Mouse (Mus musculus) adrenal gland, postnatal 25 days (tissue): Measurements from ENCODE around the gene Etfa. TPM values are rescaled to one million over a fixed set of nuclear protein-coding genes. Genes with fewer than 3 reads are reported as not detected.

ENCODE experiments used
- DNase-seq: peaks from one replicate; pipeline ENCODE4 v3.0.0; 2021; ENCODE audit warnings: mixed read lengths
- total RNA-seq: library from RNA; stranded (reverse); gene quantifications from 2 replicates; pipeline ENCODE4 v1.2.3, GENCODE M21; 2021

Etfa gene
- total RNA-seq, 1 experiment from 2014 or later, result 491 TPM

DNA sequence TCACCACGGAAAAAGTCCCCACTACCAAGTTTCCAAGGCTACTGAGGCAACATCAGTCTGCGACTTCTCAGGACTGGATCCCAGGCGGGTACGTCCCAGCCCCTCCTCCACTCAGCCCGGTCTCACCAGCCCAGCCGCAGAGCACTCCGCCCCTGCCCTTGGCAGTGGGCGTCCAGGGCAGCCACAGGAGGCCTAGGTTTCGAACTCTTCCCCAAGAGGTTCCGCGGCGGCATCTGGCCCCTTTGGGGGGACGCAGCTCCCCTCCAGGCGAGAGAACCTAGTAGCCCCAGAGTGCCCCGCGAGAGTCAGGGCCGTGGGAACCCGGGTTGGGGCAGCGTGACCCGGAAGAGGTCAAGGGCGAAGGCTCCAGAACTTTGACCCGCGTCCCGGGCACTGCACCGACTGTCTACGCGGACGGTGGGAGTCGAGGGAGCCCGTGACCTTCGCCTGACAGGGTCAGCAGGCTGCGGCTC is 486 bp downstream of the Etfa start:
- peak; percentile 64 for DNase-seq

DNA sequence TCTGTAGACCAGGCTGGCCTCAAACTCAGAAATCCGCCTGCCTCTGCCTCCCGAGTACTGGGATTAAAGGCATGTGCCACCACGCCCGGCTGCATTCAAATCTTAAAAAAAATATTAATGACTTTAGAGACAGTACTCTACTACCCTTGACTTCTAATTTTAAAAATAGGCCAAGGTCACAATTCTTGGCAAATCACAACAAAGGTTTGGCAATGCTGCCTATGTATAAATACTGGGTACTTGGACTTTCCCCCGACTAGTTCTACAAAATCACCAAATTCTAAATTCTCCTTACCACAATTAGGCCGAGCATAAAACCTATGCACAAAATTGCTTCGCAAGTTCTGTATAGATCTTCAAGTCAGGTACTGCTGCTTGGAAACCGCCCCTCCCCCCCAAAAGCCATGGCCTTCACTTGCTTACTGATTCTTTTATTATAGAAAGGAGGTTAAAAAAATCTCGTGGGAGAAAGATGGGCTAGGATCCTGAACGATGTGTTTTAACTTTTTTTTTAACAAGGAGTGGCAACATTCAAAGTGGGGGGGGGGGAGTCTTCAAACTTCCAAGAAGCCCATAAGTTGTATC is 1.3 kb downstream of the Etfa start:
- DNase-seq, result peak; percentile 30

DNA sequence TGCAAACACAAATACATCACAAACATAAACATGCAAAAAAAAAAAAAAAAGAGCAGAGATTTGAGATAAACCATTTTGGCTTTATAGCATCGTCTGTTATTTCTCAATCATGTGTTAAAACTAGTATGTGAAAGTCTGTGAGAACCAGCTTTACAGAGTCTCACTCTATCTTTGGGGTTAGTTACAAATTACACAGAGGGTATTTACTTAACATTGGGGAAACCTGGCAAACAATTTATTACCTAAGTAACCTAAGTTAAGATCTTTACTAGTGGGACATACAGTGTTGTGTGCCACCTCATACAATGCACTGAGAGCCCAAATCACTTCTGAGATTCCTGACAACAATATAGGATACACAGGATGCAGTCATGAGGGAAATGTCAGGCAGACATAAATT is 2.3 kb downstream of the Etfa start:
- no peak for DNase-seq

DNA sequence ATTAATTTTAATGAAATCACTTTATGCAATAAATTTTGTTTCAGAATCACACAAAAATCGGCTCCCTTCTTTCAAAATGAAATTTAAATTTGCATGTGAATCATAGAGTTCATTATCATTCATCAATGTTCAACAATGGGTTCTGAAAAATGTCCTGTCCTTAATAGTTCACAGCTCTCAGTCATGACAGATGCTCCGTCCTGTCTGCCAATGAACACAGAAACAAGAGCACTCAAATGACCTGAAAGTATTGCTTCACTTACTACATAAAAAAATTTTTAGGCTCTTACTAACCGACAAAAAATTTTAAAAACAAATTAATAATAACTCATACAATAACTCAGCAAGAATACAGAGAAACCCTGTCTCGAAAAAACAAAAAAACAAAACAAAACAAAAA is 3.3 kb downstream of the Etfa start:
- no peak for DNase-seq

DNA sequence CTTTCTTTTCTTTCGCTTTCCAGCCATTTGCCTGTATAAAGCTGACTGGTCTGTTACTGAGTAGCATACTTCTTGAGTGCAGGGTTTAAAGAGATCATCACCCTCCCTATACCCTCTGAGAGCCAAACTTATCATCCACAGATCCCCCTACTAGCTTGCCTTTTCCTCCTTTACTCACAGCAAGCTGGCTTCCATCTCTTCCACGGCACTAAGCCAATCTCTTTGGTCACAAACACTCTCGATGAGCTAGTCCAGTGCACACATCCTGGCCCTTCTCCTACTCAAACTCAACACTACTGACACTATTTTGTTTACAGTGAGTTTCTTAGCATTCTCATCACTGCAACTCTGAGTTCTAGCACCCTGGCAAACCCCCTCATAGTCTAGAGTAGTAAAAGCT is 4.1 kb downstream of the Etfa start:
- no peak for DNase-seq

DNA sequence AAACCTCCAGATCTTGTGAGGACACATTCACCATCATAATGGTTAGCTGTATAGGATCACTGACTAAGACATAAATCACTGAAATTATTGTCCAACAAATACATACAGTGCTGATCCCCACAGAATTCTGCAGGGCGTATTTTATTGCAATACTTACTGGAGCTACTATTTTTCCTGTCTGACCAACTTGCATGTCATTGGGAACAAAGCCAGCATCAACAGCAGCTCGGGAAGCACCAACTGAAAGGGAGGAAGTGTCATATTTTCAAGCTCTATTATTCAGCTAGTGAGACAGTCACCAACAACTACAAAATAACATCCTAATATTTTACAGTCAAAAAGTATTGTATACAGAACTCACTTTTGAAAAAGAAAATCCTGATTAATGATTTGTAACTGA is 29.9 kb downstream of the Etfa start:
- DNase-seq, result no peak

DNA sequence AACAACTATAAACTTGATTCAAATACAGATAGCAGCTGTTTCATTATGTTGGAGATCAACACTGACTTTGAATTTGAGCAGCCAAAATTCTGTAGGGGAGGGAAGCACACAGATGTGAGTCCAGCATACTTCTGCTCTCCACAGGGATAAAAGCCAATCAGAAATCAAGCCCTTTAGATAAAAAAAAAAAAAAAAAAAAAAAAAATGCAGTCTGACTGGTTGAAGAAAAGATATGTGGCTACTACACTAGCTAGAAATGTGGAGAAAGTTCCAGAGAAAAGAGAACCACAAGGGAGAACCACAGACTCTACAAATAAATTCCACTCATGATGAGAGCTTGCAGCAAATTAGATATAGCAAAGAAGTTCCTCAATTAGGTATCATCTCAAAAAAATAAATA is 33.3 kb downstream of the Etfa start:
- DNase-seq, result no peak

DNA sequence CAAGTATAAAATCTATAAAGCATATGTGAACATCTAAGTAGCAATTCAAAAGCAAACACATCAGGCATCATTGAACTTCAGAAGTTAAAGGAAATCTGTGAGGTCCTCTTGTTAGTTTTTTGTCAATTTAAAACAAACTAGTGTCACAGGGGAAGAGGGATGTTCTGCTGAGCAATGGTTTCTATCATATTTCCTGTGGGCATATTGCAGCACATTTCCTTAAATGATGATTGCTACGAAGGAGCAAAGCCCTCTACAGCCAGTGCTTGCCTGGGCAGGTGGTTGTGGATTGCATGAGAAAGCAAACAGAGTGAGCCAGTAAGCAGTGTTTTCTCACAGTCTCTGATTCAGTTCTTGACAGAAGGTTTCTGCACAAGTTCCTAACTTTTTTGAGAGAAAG is 36.0 kb downstream of the Etfa start:
- no peak for DNase-seq

DNA sequence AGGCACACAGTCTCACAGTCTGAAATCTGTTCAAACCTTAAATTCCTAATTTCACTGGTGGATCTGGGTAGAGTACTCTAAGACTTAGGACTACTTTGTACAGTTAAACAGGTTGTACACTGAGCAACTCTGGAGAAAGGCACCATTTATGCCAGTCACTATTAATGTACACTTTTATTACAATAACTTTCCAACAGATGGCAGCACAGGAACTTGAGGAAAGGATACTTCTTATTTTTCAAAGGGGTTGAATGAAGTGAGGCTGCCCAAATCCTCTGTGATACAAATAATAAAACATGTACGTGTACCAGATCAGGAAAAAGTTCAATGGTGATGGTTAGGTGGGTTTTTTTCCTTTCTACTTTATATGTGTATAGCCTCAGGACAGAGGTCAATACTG is 43.6 kb downstream of the Etfa start:
- no peak for DNase-seq

DNA sequence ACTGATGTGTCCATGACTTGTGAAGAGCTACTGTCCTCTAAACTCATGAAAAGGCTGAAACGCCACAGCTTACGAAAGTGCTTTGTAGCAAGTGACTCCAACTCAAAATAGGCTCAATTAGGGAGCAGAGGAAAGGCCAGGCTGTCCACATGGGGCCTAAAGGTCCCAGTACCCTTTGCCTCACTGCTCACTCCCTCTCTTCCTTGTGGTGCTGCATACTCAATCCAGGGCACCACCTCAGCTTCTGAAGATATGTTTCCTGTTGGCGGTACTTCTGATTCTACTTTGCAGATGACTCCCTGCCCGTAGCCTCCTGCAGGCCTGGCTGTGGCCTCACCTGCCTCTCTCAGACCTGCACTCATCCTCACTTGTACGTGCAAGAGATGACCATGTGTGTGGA is 58.7 kb downstream of the Etfa start:
- no peak for DNase-seq

DNA sequence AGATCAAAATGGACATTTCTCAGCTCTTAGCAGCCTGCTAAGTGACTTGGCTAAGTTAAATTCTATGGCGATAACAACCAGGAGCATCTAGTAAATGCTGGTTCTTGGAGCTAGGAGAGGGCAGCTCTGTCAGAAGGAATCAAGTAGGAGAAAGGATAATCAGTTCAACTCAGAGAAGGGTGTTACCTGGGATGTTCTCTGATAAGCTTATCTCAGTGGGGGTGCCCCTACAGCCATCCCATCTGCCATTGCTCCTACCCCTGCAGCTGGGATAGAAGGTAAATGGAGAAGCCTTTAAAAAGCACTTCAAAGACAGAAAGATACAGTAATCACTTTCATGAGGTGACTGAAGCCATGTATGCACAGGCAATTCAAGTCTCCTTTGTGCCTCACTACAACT is 59.1 kb downstream of the Etfa start:
- no peak for DNase-seq

DNA sequence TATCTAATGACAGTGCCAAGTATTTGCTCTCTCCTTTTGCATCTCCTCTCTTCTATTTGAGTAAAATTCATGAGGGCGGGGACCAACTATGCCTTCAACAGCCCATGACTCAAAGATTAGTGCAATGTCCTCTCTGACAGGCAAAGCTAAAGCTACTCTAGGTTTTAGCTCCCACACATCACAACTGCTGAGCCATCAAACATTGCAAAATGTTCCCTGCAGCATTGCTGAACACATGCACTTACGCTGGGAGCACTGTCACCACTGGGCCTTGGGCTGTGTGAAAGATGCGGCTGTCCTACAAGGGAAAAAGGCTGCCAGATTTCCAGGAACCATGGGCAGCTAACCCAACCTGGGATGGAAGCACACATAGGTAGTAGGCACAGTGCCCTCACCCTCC is 60.6 kb downstream of the Etfa start:
- DNase-seq, result no peak

DNA sequence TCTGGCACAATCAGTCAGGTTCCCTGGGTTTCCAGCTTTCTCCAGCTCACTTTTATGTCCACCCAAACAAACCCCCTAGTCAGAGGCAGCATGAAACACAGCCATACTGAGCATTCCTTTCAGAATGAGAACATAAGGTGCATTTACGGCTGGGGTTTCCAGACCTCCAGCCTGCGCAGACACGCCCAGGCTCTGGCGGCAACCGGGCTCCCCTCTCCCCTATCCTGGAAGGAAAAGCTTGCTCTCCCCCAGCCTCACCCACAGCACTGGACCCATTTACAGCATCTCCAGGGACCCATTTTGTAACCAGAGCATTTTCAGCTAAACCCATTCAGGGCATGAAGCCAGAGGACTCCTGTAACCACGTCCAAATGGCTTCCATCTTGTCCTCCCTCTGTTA is 62.0 kb downstream of the Etfa start:
- DNase-seq, result no peak

DNA sequence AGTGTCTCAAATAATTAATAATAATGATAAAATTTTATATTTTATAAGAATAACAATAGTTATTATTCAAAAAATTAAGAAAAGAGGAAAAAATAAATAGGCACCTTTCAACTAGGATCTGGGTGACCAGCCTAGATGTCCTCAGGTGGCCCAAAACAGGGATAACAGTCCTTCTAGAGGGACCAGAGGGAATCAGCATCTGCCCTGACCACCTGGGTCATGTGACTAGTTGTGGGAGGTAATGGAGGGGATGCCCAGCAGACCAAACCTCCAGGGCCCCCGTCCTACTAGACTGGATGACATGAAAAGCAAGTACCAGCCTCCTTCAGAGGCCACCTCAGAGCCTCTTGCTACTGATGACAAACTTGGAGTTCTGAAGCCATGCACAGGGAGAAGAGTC is 62.9 kb downstream of the Etfa start:
- no peak for DNase-seq

DNA sequence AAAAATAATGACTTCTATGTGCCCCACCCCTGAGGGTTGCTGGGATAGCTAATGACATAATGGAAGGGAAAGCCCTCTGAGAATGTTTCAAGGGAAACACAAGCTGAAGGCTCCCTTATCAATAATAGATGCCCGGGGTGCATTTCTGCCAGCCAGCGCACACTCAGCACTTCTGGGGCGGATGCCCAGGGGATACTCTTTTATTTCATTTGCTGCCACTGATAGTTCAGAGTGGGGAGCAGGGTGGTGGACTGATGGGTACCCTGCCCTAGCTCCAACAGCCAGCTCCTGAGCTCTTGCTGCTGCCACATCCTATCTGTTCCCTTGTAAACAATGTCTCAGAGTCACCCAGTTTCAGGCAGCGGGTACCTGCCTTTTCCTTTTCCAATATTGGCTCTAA is 64.5 kb downstream of the Etfa start:
- no peak for DNase-seq

DNA sequence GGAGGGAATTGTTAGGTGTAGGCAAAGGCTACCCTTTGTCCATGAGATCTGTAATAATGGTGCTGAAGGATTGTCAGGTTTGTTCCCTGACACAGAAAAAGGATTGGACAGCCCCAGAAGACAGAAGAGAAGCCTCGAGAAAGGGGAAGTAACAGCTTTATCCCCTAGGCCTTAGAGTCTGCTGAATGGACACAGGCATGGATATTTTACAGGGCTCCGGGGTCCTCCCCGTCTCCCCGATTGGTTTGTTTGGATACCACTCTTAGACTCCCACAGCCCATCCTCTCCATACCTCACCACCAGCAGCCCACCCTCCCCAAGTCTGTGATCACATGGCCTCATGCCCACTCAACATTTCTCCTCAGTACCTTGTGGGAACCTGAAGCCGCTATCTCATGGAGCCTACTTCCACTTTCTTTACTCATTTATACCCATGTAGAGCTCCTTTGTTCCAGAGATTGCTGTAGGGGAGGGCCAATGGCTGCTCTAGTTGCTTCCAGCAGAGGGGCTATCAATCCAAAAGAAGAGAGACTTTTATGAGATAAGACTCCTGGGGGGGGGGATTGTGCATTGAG is 72.8 kb downstream of the Etfa start:
- no peak for DNase-seq

DNA sequence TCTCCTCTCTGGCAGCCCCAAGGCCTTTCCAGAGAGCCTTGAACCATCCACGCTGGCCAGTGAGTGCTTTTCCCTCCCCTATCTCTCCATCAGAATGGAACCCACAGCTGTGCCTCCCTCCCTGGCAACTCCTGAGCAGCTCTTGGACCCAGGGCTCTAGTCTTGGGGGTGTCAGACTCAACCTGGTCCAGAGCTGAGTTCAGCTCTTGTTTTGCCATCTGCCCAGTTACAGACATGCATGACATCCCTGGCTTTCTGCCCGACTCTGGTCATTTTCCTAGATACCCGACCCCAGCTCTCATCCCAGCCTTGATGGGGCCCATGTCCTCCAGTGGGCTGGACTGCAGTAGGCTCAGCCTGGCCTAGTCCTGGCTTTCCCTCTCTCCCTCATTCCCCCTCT is 73.6 kb downstream of the Etfa start:
- no peak for DNase-seq

DNA sequence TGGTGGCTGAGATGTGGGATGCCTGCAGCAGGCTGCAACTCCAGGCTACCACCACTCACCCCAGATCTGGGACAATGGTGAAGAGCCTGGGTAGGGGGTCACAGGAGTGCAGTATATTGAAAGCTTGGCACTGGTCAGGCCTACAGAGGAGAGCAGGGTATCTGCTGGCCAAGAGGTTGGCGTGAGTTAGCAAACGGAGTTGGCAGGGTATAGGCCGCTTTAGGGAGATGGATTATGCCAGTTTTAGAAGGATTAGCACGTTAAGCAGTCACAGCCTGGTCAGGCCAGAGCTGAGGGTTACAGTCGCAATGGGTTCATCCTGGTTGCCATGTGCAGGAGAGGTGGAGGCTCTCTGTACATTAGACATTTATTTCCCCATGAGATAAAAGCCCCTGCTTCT is 78.2 kb downstream of the Etfa start:
- no peak for DNase-seq

DNA sequence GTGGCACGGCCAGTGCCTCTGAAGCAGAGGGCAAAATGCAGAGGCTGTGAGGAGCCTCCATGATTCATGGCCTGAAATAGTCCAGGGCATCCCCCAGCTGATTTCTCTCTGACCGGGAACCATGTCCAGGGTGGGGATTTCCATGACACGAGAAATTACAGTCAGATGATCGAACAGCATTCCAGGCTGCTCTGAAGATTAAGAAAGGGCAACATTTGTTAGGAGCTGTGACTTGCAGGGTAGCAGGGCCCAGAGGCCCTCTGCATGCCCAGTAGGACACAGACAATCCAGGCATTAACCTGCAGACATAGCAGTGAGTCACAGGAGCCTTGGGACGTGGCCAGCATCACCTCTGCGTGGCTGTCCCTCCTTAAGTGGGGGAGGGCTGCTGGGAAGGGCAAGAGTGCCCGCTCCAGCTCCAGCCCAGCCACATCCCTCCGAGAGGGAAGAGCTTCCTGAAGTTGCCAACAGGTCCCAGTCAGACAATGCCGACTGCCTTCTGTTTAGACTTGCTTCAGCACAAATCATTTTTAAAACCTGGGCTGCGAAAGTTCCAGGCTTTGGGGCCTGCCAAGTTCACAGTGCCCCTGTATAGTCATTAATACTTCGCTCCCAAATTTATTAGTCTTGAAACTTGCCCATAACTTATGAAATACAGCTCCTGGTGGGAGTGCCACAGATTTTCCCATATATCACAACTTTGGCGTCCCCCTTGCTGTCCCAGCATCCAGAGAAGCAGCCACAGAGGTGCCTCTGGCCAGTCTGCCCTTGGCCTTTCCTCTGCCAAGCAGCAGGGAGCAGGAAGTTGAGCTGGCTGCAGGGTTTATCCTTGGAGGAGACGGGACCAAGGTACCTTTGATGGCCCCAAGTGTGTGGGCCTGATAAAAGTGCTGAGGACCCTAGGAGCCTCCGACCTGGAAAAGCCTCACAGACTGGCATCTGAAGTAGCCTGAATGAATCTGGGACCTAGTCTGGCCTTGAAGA is 79.4 kb downstream of the Etfa start:
- DNase-seq, result peak; percentile 33

DNA sequence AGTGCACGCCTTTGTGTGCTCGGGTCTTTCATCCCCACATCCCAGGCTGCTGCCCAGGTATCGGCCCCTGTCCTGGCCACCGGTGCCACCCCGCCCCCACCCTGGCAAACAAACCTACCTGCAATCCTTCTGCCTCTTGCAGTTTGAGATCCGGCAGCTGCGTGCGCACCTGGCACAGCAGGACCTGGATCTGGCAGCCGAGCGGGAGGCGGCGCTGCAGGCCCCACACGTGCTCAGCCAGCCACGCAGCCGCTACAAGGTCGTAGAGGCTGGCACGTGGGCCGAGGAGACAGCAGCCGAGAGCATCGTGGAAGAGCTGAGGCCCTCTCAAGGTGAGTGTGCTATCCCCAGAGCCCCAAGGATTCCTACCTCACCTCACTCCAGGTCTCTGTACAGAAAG is 81.9 kb downstream of the Etfa start:
- peak; percentile 30 for DNase-seq

DNA sequence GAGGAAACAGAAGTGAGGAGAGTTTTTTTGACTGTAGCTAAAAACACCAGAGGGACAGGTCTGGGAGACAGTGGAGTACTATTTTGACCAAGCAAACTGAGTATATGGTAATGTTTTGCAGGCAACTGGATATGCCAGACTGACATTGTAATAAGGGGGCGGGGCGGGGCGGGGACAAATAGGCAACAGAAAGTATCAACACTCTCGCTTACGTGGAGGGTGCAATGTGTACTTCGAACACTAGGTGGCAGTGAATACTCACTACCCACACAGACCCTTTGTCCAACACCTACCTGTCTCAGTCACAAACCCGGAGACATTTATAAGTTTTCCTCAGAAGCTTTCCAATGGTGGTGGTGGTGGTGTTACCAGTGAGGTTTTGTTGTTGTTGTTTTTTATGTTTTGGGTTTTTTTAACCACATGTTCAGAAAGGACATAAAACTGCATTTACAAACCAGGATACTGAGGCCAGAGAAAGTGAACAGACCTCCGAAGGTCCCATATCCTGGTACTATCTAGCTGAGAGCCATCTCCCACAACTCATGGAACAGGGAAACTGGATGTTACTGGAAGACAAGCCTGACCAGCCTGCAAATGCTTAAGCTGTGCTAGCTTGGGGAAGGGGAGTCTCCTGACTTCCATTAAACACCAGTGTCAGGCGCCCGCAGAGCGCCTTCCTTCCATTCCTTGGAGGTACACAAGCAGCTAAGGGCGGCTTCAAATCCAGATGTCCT is 82.6 kb downstream of the Etfa start:
- peak; percentile 52 for DNase-seq

DNA sequence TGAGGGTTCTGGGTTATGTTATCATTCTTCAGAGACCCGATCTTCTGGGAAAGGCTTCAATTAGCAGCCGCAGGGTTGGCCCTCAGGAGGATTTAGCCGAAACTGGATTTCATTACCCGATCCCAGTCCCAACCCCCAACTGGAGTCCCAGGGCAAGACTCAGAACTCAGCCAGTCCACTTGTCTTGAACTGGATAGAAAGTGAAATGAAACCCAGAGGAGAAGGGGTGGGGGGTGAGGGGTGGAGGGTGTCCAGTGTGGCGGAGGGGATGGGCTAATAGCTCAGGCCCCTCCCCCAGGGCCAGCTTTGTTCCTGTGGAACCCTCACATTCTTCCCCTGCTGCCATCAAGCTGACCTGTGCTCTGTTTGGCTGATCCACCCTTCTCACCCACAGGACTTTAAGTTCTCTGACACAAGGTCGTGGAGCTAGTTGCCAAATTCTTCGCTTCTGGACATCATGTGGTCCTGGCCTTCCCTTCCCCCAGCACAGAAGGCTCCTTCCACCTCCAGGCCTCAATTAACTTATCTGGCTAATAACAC is 86.7 kb downstream of the Etfa start:
- DNase-seq, result no peak
